In genomic region chr5:134745801-134746200, GRCm38 (mm10) we compare ENCODE assay signal across 20 mouse cellular contexts. TPM values are rescaled to one million over a fixed set of nuclear protein-coding genes. Genes with fewer than 3 reads are reported as not detected.
DNase-seq lines count a peak whose midpoint lies in the region; ATAC-seq and TF ChIP-seq lines count a peak whose summit lies in the region.
"Had no signal": no experiment of that assay in that cellular context is flagged by ENCODE, and none has a peak within 500 bp of the region (broad histone marks: within the 10 kb centered on the region; RNA-seq: fewer than 3 reads in every experiment).

No protein-coding gene starts in this region.

- no peaks in the 10 kb centered on the region for H3K9me3 ChIP-seq in heart, embryonic 12.5 days (replicated peaks)
- no peaks in the 10 kb centered on the region for H3K9me3 ChIP-seq in embryonic facial prominence, embryonic 15.5 days (replicated peaks)
- H3K9me3 ChIP-seq in limb, embryonic 13.5 days = no peaks in the 10 kb centered on the region
- no peaks in the 10 kb centered on the region for H3K9me3 ChIP-seq in hindbrain, postnatal 0 days (ENCODE audit: low read length)
- H3K9me3 ChIP-seq: forebrain, embryonic 12.5 days; G1E; liver, embryonic 15.5 days; neural tube, embryonic 12.5 days had no signal

- intact Hi-C loops in heart, postnatal 25 days (cut with DNase I) = loop anchor here (5.0 kb wide), 1 partner anchor 222 kb away; no protein-coding TSS in a partner anchor

- no peaks in the 10 kb centered on the region for H3K36me3 ChIP-seq in heart, embryonic 12.5 days
- H3K36me3 ChIP-seq in embryonic facial prominence, embryonic 15.5 days = no peaks in the 10 kb centered on the region; the same call in 1 of the 2 replicates
- no peaks in the 10 kb centered on the region for H3K36me3 ChIP-seq in limb, embryonic 13.5 days
- H3K36me3 ChIP-seq in hindbrain, postnatal 0 days (ENCODE audit: insufficient read depth, low read length) = no peaks in the 10 kb centered on the region
- H3K36me3 ChIP-seq: forebrain, embryonic 12.5 days; G1E; liver, embryonic 15.5 days; neural tube, embryonic 12.5 days had no signal

- H3K27ac ChIP-seq in heart, embryonic 12.5 days (ENCODE audit: poor library complexity, severe bottlenecking) = no peak overlapping the region
- H3K27ac ChIP-seq in embryonic facial prominence, embryonic 15.5 days (replicated peaks) = no peak overlapping the region; the same call in 1 of the 2 replicates
- H3K27ac ChIP-seq in limb, embryonic 13.5 days = no peak overlapping the region
- no peak overlapping the region for H3K27ac ChIP-seq in hindbrain, postnatal 0 days
- H3K27ac ChIP-seq: forebrain, embryonic 12.5 days; liver, embryonic 15.5 days; neural tube, embryonic 12.5 days had no signal

- ATAC-seq in heart, embryonic 12.5 days (ENCODE audit: insufficient number of reproducible peaks, low FRiP score) = no peak
- no peak for ATAC-seq in embryonic facial prominence, embryonic 15.5 days (ENCODE audit: insufficient number of reproducible peaks, low FRiP score, low TSS enrichment, low read depth)
- no peak for ATAC-seq in limb, embryonic 13.5 days (ENCODE audit: low FRiP score, low read depth)
- no peak for ATAC-seq in hindbrain, postnatal 0 days
- ATAC-seq: hindbrain, embryonic 16.5 days had no signal

- no peak for DNase-seq in heart, postnatal 25 days (ENCODE audit: low spot score)
- no peak for DNase-seq in lung, adult 2 months
- DNase-seq in lung, postnatal 14 days = no peak
- DNase-seq in hindbrain, postnatal 0 days (ENCODE audit: low spot score) = no peak
- DNase-seq in right cerebral cortex, postnatal 14 days = no peak
- DNase-seq: adrenal gland, adult 8-10 months; cerebellum, adult 2 months; kidney, postnatal 14 days; right cerebral cortex, postnatal 4 days; thymus, postnatal 14 days had no signal

- H3K9ac ChIP-seq in heart, embryonic 12.5 days = no peak overlapping the region; the same call in 1 of the 2 replicates
- H3K9ac ChIP-seq in embryonic facial prominence, embryonic 15.5 days = peak overlapping the region; percentile 33; the same call in 1 of the 2 replicates
- H3K9ac ChIP-seq in limb, embryonic 13.5 days = no peak overlapping the region
- H3K9ac ChIP-seq in hindbrain, postnatal 0 days (replicated peaks; ENCODE audit: low read length) = no peak overlapping the region
- H3K9ac ChIP-seq: forebrain, embryonic 12.5 days; liver, embryonic 15.5 days; neural tube, embryonic 12.5 days had no signal

- H3K4me3 ChIP-seq in heart, embryonic 12.5 days = peak overlapping the region; percentile 46
- H3K4me3 ChIP-seq in lung, adult 2 months (replicated peaks; ENCODE audit: extremely low read depth, low read depth, low read length) = peak overlapping the region; percentile 76
- H3K4me3 ChIP-seq in embryonic facial prominence, embryonic 15.5 days (replicated peaks) = peak overlapping the region; percentile 55
- H3K4me3 ChIP-seq in limb, embryonic 13.5 days = peak overlapping the region; percentile 52
- no peak overlapping the region for H3K4me3 ChIP-seq in hindbrain, postnatal 0 days (ENCODE audit: low read length)
- H3K4me3 ChIP-seq: liver, embryonic 15.5 days; neural tube, embryonic 12.5 days had no signal

- peaks cover 36% of the 10 kb centered on the region for H3K4me1 ChIP-seq in heart, embryonic 12.5 days (replicated peaks)
- H3K4me1 ChIP-seq in lung, adult 2 months (ENCODE audit: control insufficient read depth, insufficient read depth, low read length) = peaks cover 12% of the 10 kb centered on the region
- H3K4me1 ChIP-seq in embryonic facial prominence, embryonic 15.5 days = peaks cover 83% of the 10 kb centered on the region
- peaks cover 58% of the 10 kb centered on the region for H3K4me1 ChIP-seq in limb, embryonic 13.5 days
- peaks cover 14% of the 10 kb centered on the region; the same call in 1 of the 2 replicates for H3K4me1 ChIP-seq in hindbrain, postnatal 0 days (ENCODE audit: insufficient read depth, low read length)

- peak overlapping the region; percentile 70 for H3K4me2 ChIP-seq in heart, embryonic 12.5 days
- peak overlapping the region; percentile 76 for H3K4me2 ChIP-seq in embryonic facial prominence, embryonic 15.5 days (replicated peaks)
- peak overlapping the region; percentile 83 for H3K4me2 ChIP-seq in limb, embryonic 13.5 days (replicated peaks)
- no peak overlapping the region for H3K4me2 ChIP-seq in hindbrain, postnatal 0 days (ENCODE audit: low read depth, low read length)
- H3K4me2 ChIP-seq: liver, embryonic 15.5 days had no signal

- no peak for TF ChIP-seq POLR2A in lung, adult 2 months (IDR thresholded peaks at IDR 0.05; ENCODE audit: borderline replicate concordance, extremely low read depth, low read depth, low read length)

- 73% methylated on average over 3 of the region's 3 CpGs for WGBS in heart, embryonic 12.5 days
- 57% methylated on average over 3 of the region's 3 CpGs for WGBS in lung, adult 2 months
- 69% methylated on average over 3 of the region's 3 CpGs for WGBS in embryonic facial prominence, embryonic 15.5 days
- 77% methylated on average over 3 of the region's 3 CpGs for WGBS in limb, embryonic 13.5 days
- WGBS in hindbrain, postnatal 0 days = 79% methylated on average over 3 of the region's 3 CpGs

- TF ChIP-seq CTCF in lung, adult 2 months (IDR thresholded peaks at IDR 0.05; ENCODE audit: insufficient read depth, low read length) = no peak
- TF ChIP-seq CTCF in hindbrain, postnatal 0 days (IDR thresholded peaks at IDR 0.05; ENCODE audit: low read depth) = no peak

- H3K27me3 ChIP-seq in heart, embryonic 12.5 days (replicated peaks) = peaks cover 35% of the 10 kb centered on the region
- no peaks in the 10 kb centered on the region for H3K27me3 ChIP-seq in embryonic facial prominence, embryonic 15.5 days
- H3K27me3 ChIP-seq in limb, embryonic 13.5 days = peaks cover 27% of the 10 kb centered on the region; the same call in 1 of the 2 replicates
- no peaks in the 10 kb centered on the region for H3K27me3 ChIP-seq in hindbrain, postnatal 0 days (ENCODE audit: insufficient read depth, low read length)

RNA-seq across cellular contexts. Expression of gene Eln, which starts 1.3 kb away (rescaled TPM):
- 147 and 150 TPM in 2 replicates for polyA plus RNA-seq in heart, embryonic 12.5 days (2016; fragmentation: Nextera tagmentation; extraction: Ambion mirVana)
- 100 to 1,000 TPM; 147 to 183 TPM for total RNA-seq in heart, postnatal 25 days (2021)
- polyA plus RNA-seq in lung, adult 2 months (2012; rRNA removed) = 311 and 510 TPM in 2 replicates
- 289 and 312 TPM in 2 replicates for polyA plus RNA-seq in embryonic facial prominence, embryonic 15.5 days (2015; fragmentation: Nextera tagmentation; extraction: Ambion mirVana)
- polyA plus RNA-seq in limb, embryonic 13.5 days (2015; fragmentation: Nextera tagmentation; extraction: Ambion mirVana) = 49.7 and 53.8 TPM in 2 replicates
- 31.8 and 43.3 TPM in 2 replicates for total RNA-seq in hindbrain, postnatal 0 days (2014; rRNA removed)
- 30.4 and 47.4 TPM in 2 replicates for polyA plus RNA-seq in hindbrain, postnatal 0 days (2015; fragmentation: Nextera tagmentation; extraction: Ambion mirVana)
- total RNA-seq: common myeloid progenitor, adult 5-6 weeks; megakaryocyte-erythroid progenitor cell, adult 5-6 weeks had no signal
- polyA plus RNA-seq: G1E had no signal

RNA-seq across cellular contexts. Expression of gene Limk1, which starts 57.4 kb away (rescaled TPM):
- polyA plus RNA-seq in heart, embryonic 12.5 days (2016; fragmentation: Nextera tagmentation; extraction: Ambion mirVana) = 3.4 and 4.4 TPM in 2 replicates
- total RNA-seq in heart, postnatal 25 days (2021) = 1 to 10 TPM; 4.7 to 5.0 TPM
- polyA plus RNA-seq in lung, adult 2 months (2012; rRNA removed) = 29.6 and 31.1 TPM in 2 replicates
- polyA plus RNA-seq in embryonic facial prominence, embryonic 15.5 days (2015; fragmentation: Nextera tagmentation; extraction: Ambion mirVana) = 7.8 and 9.0 TPM in 2 replicates
- 8.4 and 9.0 TPM in 2 replicates for polyA plus RNA-seq in limb, embryonic 13.5 days (2015; fragmentation: Nextera tagmentation; extraction: Ambion mirVana)
- total RNA-seq in hindbrain, postnatal 0 days (2014; rRNA removed) = 89.7 and 90.6 TPM in 2 replicates
- 19.7 and 20.4 TPM in 2 replicates for polyA plus RNA-seq in hindbrain, postnatal 0 days (2015; fragmentation: Nextera tagmentation; extraction: Ambion mirVana)
